Comparison of ENCODE assay signal across 23 mouse cellular contexts in the genomic region with DNA sequence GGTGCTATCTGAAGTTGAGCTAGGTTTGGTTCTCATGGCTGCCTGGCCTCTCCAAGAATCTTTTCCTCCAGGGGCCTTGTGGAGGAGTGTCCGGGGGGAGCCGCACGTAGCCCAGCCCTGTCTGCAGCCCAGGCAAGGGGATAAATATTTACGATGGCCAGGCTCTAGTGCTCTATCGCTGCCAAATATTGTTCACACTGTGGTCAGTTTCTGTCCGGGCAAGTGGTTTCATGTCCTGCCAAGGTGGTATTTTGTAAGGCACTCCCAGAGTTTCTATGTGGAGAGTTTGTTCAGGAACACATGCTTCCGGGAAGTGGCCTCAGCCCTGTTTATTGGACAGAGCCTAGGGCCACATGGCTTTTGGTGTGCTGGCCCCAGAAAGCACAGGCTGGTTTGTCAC. TPM values are rescaled to one million over a fixed set of nuclear protein-coding genes. Genes with fewer than 3 reads are reported as not detected.
DNase-seq lines count a peak whose midpoint lies in the region.
"Had no signal": no experiment of that assay in that cellular context is flagged by ENCODE, and none has a peak within 500 bp of the region (broad histone marks: within the 10 kb centered on the region; RNA-seq: fewer than 3 reads in every experiment).

No protein-coding gene starts in this region.

- intact Hi-C loops in gastrocnemius, postnatal 36 days (cut with DNase I), result no loop called here

- peak; percentile 96 for DNase-seq in heart, adult 11 months
- DNase-seq in heart, postnatal 4 days, result no peak
- DNase-seq in urinary bladder, postnatal 14 days (ENCODE audit: low spot score), result peak; percentile 34
- no peak for DNase-seq in urinary bladder, postnatal 4 days (ENCODE audit: low spot score in 2 of 2)
- peak; percentile 82 for DNase-seq in lung, postnatal 10 days
- DNase-seq in gastrocnemius, postnatal 36 days, result no peak
- DNase-seq in right cerebral cortex, postnatal 4 days, result no peak
- DNase-seq in cerebellum, postnatal 25 days, result no peak
- DNase-seq: adrenal gland, postnatal 10 days; cerebellum, adult 11 months; cerebellum, adult 9-11 months; forebrain, postnatal 0 days; heart, postnatal 14 days; kidney, adult 2 months; kidney, postnatal 4 days; layer of hippocampus, adult 9-11 months; liver, postnatal 0 days; right cerebral cortex, adult 18-20 months; thymus, adult 2 months; thymus, postnatal 4 days had no signal

RNA-seq across cellular contexts. Expression of a gene that starts 10.5 kb away (rescaled TPM):
- 10 to 100 TPM; 50.0 to 52.8 TPM for total RNA-seq in heart, postnatal 4 days (2021)
- total RNA-seq in gastrocnemius, postnatal 36 days (2021), result under 1 TPM; 0.54 TPM
- total RNA-seq: common myeloid progenitor, adult 5-6 weeks had no signal

RNA-seq across cellular contexts. Expression of a gene that starts 20.5 kb away (rescaled TPM):
- total RNA-seq in heart, postnatal 4 days (2021), result 100 to 1,000 TPM; 100 to 113 TPM
- total RNA-seq in gastrocnemius, postnatal 36 days (2021), result 10 to 100 TPM; 82.7 to 82.8 TPM

RNA-seq across cellular contexts. Expression of a gene that starts 38.8 kb away (rescaled TPM):
- total RNA-seq in heart, postnatal 4 days (2021), result 10 to 100 TPM; 11.6 to 13.3 TPM
- 1 to 10 TPM; 7.0 to 8.7 TPM for total RNA-seq in gastrocnemius, postnatal 36 days (2021)

RNA-seq across cellular contexts. Expression of a gene that starts 41.0 kb away (rescaled TPM):
- not detected for total RNA-seq in heart, postnatal 4 days (2021)
- total RNA-seq in gastrocnemius, postnatal 36 days (2021), result not detected
- total RNA-seq: common myeloid progenitor, adult 5-6 weeks; gastrocnemius, adult 8-10 months; megakaryocyte progenitor cell, adult 5-6 weeks had no signal

Comparison
In these comparisons a context has a peak if more than half of its experiments do, and no peak if none do; other contexts are left out.
1. DNase-seq: peak in heart, adult 11 months (single experiment), urinary bladder, postnatal 14 days (single experiment) and lung, postnatal 10 days (single experiment); none in heart, postnatal 4 days (single experiment), urinary bladder, postnatal 4 days (0 of 2), gastrocnemius, postnatal 36 days (0 of 2), right cerebral cortex, postnatal 4 days (single experiment) and cerebellum, postnatal 25 days (0 of 2).
2. RNA of a gene that starts 10.5 kb away (total RNA-seq): 50.0 to 52.8 TPM in heart, postnatal 4 days; 0.54 TPM in gastrocnemius, postnatal 36 days; every median in the first group is over 10 times any median in the second.